Comparison of ENCODE assay signal across 8 mouse cellular contexts in genomic region chr11:121672312-121672989, GRCm38 (mm10). TPM values are rescaled to one million over a fixed set of nuclear protein-coding genes. Genes with fewer than 3 reads are reported as not detected.
DNase-seq lines count a peak whose midpoint lies in the region; ATAC-seq and TF ChIP-seq lines count a peak whose summit lies in the region.

No protein-coding gene starts in this region.

- peak overlapping the region; percentile 80 for H3K4me2 ChIP-seq in limb, embryonic 12.5 days
- peak overlapping the region; percentile 65 for H3K4me2 ChIP-seq in stomach, embryonic 15.5 days

- TF ChIP-seq CTCF in cerebellum, adult 2 months (IDR thresholded peaks at IDR 0.05; ENCODE audit: borderline replicate concordance, insufficient read depth, low read depth, low read length) = no peak

- ATAC-seq in limb, embryonic 12.5 days (ENCODE audit: insufficient number of reproducible peaks, insufficient read depth, low FRiP score, low TSS enrichment, low read depth) = peak; percentile 58; the same call in 1 of the 2 replicates
- peak; percentile 25 for ATAC-seq in stomach, embryonic 15.5 days (ENCODE audit: insufficient read depth, low FRiP score, low read depth)
- ATAC-seq in CD4-positive, CD25-positive, alpha-beta regulatory T cell, adult 4 months = no peak

- H3K9ac ChIP-seq in limb, embryonic 12.5 days (replicated peaks) = peak overlapping the region; percentile 73
- H3K9ac ChIP-seq in stomach, embryonic 15.5 days = peak overlapping the region; percentile 57

- peak overlapping the region; percentile 64 for H3K4me3 ChIP-seq in cerebellum, adult 2 months (replicated peaks; ENCODE audit: insufficient read depth, low read depth, low read length)
- H3K4me3 ChIP-seq in limb, embryonic 12.5 days (replicated peaks) = peak overlapping the region; percentile 65
- H3K4me3 ChIP-seq in stomach, embryonic 15.5 days (replicated peaks) = peak overlapping the region; percentile 68

- 0 out of 2 replicates have a peak, but pooled peaks cover 3% of the 10 kb centered on the region for H3K4me1 ChIP-seq in cerebellum, adult 2 months (ENCODE audit: control insufficient read depth, insufficient read depth, low read length)
- peaks cover 4% of the 10 kb centered on the region; the same call in 1 of the 2 replicates for H3K4me1 ChIP-seq in limb, embryonic 12.5 days (replicated peaks)
- no peaks in the 10 kb centered on the region for H3K4me1 ChIP-seq in stomach, embryonic 15.5 days

- peaks cover 5% of the 10 kb centered on the region; the same call in 1 of the 2 replicates for H3K9me3 ChIP-seq in limb, embryonic 12.5 days
- H3K9me3 ChIP-seq in stomach, embryonic 15.5 days = no peaks in the 10 kb centered on the region

- WGBS in cerebellum, adult 2 months = 2% methylated on average over 22 of the region's 22 CpGs
- 4% methylated on average over 22 of the region's 22 CpGs for WGBS in limb, embryonic 12.5 days
- WGBS in stomach, embryonic 15.5 days = under 1% methylated on average over 22 of the region's 22 CpGs

- TF ChIP-seq POLR2A in cerebellum, adult 2 months (IDR thresholded peaks at IDR 0.05; ENCODE audit: borderline replicate concordance, insufficient read depth, low read length) = no peak

- H3K27ac ChIP-seq in cerebellum, adult 2 months (ENCODE audit: insufficient read depth, low read length) = peak overlapping the region; percentile 58
- peak overlapping the region; percentile 96 for H3K27ac ChIP-seq in limb, embryonic 12.5 days
- peak overlapping the region; percentile 95 for H3K27ac ChIP-seq in stomach, embryonic 15.5 days

- no peak for DNase-seq in cerebellum, adult 2 months
- no peak for DNase-seq in cerebellum, postnatal 4 days (ENCODE audit: low spot score in 2 of 2)
- DNase-seq in retina, embryonic 14.5 days (ENCODE audit: low spot score) = peak; percentile 6
- no peak for DNase-seq in retina, postnatal 1 day
- no peak for DNase-seq in urinary bladder, postnatal 10 days (ENCODE audit: low spot score)

- H3K36me3 ChIP-seq in limb, embryonic 12.5 days = peaks cover 11% of the 10 kb centered on the region; the same call in 1 of the 2 replicates
- 0 out of 2 replicates have a peak, but pooled peaks cover 2% of the 10 kb centered on the region for H3K36me3 ChIP-seq in stomach, embryonic 15.5 days

- no peaks in the 10 kb centered on the region for H3K27me3 ChIP-seq in cerebellum, adult 2 months (ENCODE audit: control insufficient read depth, insufficient read depth, low read length)
- H3K27me3 ChIP-seq in limb, embryonic 12.5 days = no peaks in the 10 kb centered on the region
- H3K27me3 ChIP-seq in stomach, embryonic 15.5 days (replicated peaks) = no peaks in the 10 kb centered on the region

RNA-seq across cellular contexts. Expression of gene B3gntl1, which starts 0.5 kb away (rescaled TPM):
- polyA plus RNA-seq in cerebellum, adult 2 months (2012; rRNA removed) = 5.4 and 5.5 TPM in 2 replicates
- polyA plus RNA-seq in limb, embryonic 12.5 days (2016; fragmentation: Nextera tagmentation; extraction: Ambion mirVana) = 8.2 and 10.3 TPM in 2 replicates
- polyA plus RNA-seq in stomach, embryonic 15.5 days (2015; fragmentation: Nextera tagmentation; extraction: Ambion mirVana) = 8.1 and 8.4 TPM in 2 replicates
- polyA plus RNA-seq in CD4-positive, CD25-positive, alpha-beta regulatory T cell, adult 4 months (2017; shearing (Covaris generic)) = 10 to 100 TPM; 11.3 to 18.8 TPM

RNA-seq across cellular contexts. Expression of gene Metrnl, which starts 28.9 kb away (rescaled TPM):
- polyA plus RNA-seq in cerebellum, adult 2 months (2012; rRNA removed) = 10.8 and 13.2 TPM in 2 replicates
- 7.5 and 9.2 TPM in 2 replicates for polyA plus RNA-seq in limb, embryonic 12.5 days (2016; fragmentation: Nextera tagmentation; extraction: Ambion mirVana)
- polyA plus RNA-seq in stomach, embryonic 15.5 days (2015; fragmentation: Nextera tagmentation; extraction: Ambion mirVana) = 30.7 and 37.0 TPM in 2 replicates
- polyA plus RNA-seq in CD4-positive, CD25-positive, alpha-beta regulatory T cell, adult 4 months (2017; shearing (Covaris generic)) = under 1 TPM; 0.23 to 0.80 TPM
